Mouse (Mus musculus) brain, embryonic 14.5 days (tissue): ENCODE measurements around the gene Tbl1x.

Experiments used
- CTCF ChIP-seq: fragments of 200-500 bp; IDR thresholded peaks from 2 replicates; pipeline ENCODE4 v1.5.1; 2012; ENCODE audit warnings: inconsistent platforms, mild to moderate bottlenecking, moderate library complexity, borderline replicate concordance; ENCODE audit not compliant: insufficient read depth, insufficient read length; ENCODE audit errors: extremely low read depth
- POLR2A ChIP-seq: fragments of 200-500 bp; IDR thresholded peaks from 2 replicates; pipeline ENCODE4 v1.6.1; 2012; ENCODE audit warnings: mild to moderate bottlenecking, inconsistent platforms, borderline replicate concordance; ENCODE audit not compliant: poor library complexity, insufficient read depth, insufficient read length, severe bottlenecking; ENCODE audit errors: extremely low read depth

- no peak for TF ChIP-seq CTCF
- TF ChIP-seq POLR2A = no peak
Measured at GRCm38 (mm10) chrX:77646164-77646563, 135.4 kb downstream of the Tbl1x start.
